Mouse (Mus musculus): ENCODE results near the gene Rhof. TPM values are rescaled to one million over a fixed set of nuclear protein-coding genes. Genes with fewer than 3 reads are reported as not detected.

Rhof gene
- polyA plus RNA-seq, 1 experiment from 2014 or later, result 1.5 TPM

GRCm38 (mm10) chr5:123059757-123060520 lies 72.6 kb downstream of the Rhof start:
- H3K27ac ChIP-seq, result peak overlapping the region; percentile 86
- H3K36me3 ChIP-seq, result no peaks in the 10 kb centered on the region
- WGBS, result 12% methylated on average over 14 of the region's 14 CpGs
- H3K4me1 ChIP-seq (replicated peaks), result peaks cover 21% of the 10 kb centered on the region
- no peaks in the 10 kb centered on the region for H3K9me3 ChIP-seq (replicated peaks)
- H3K4me3 ChIP-seq, result peak overlapping the region; percentile 15
- 0 out of 2 replicates have a peak overlapping the region, but pooled peaks have one; percentile 7 for H3K9ac ChIP-seq
- no peaks in the 10 kb centered on the region for H3K27me3 ChIP-seq
- ATAC-seq (replicated peaks; ENCODE audit: insufficient number of reproducible peaks, insufficient read depth, low FRiP score, low read depth), result peak; percentile 37
- peak overlapping the region; percentile 54 for H3K4me2 ChIP-seq

- Histone ChIP-seq H3K36me3 (no peaks in the 10 kb centered on the region), H3K9me3 (replicated peaks) (no peaks in the 10 kb centered on the region), H3K27me3 (no peaks in the 10 kb centered on the region), H3K4me2 (peak overlapping the region; percentile 58), H3K27ac (peak overlapping the region; percentile 86), H3K4me3 (peak overlapping the region; percentile 49), H3K9ac (peak overlapping the region; percentile 53), H3K4me1 (replicated peaks) (peaks cover 21% of the 10 kb centered on the region)
- no peak for ATAC-seq (replicated peaks; ENCODE audit: insufficient number of reproducible peaks, insufficient read depth, low FRiP score, low read depth)
- WGBS, result 32% methylated on average over 16 of the region's 16 CpGs
These were observed 74.0 kb downstream of the Rhof start for GRCm38 (mm10) chr5:123058251-123059102.

- peak overlapping the region; percentile 53 for H3K9ac ChIP-seq
- H3K4me2 ChIP-seq, result peak overlapping the region; percentile 58
- no peaks in the 10 kb centered on the region for H3K36me3 ChIP-seq
- peak overlapping the region; percentile 86 for H3K27ac ChIP-seq
- H3K4me1 ChIP-seq (replicated peaks), result peaks cover 21% of the 10 kb centered on the region
- H3K9me3 ChIP-seq (replicated peaks), result no peaks in the 10 kb centered on the region
- 8% methylated on average over 48 of the region's 48 CpGs for WGBS
- H3K27me3 ChIP-seq, result no peaks in the 10 kb centered on the region
- peak; percentile 97 for ATAC-seq (replicated peaks; ENCODE audit: insufficient number of reproducible peaks, insufficient read depth, low FRiP score, low read depth)
- H3K4me3 ChIP-seq, result peak overlapping the region; percentile 49
These were observed 74.9 kb downstream of the Rhof start for GRCm38 (mm10) chr5:123057366-123058250.

Other genes with a start within 250 kb of the Rhof start
- gene Kdm2b, start 142.9 kb downstream of the Rhof start, polyA plus RNA-seq (2015; fragmentation: Nextera tagmentation; extraction: Ambion mirVana), result 23.9 and 29.0 TPM in 2 replicates
- gene Orai1, start 117.6 kb downstream of the Rhof start, polyA plus RNA-seq (2015; fragmentation: Nextera tagmentation; extraction: Ambion mirVana), result 17.3 and 19.0 TPM in 2 replicates
- gene Morn3, start 85.7 kb downstream of the Rhof start, polyA plus RNA-seq (2015; fragmentation: Nextera tagmentation; extraction: Ambion mirVana), result not detected in 2 replicates
- gene Tmem120b, start 64.3 kb downstream of the Rhof start, polyA plus RNA-seq (2015; fragmentation: Nextera tagmentation; extraction: Ambion mirVana), result 11.3 and 13.0 TPM in 2 replicates
- 6.0 and 6.9 TPM in 2 replicates for gene Setd1b, start 9.5 kb upstream of the Rhof start, polyA plus RNA-seq (2015; fragmentation: Nextera tagmentation; extraction: Ambion mirVana)
- gene Psmd9, start 36.7 kb upstream of the Rhof start, polyA plus RNA-seq (2015; fragmentation: Nextera tagmentation; extraction: Ambion mirVana), result 54.9 and 66.7 TPM in 2 replicates
- gene Hpd, start 50.0 kb upstream of the Rhof start, polyA plus RNA-seq (2015; fragmentation: Nextera tagmentation; extraction: Ambion mirVana), result 0.37 TPM in 1 of 2 replicates, not detected in the other
- gene Wdr66, start 119.4 kb upstream of the Rhof start, polyA plus RNA-seq (2015; fragmentation: Nextera tagmentation; extraction: Ambion mirVana), result 2.1 and 3.5 TPM in 2 replicates
- gene Bcl7a, start 211.1 kb upstream of the Rhof start, polyA plus RNA-seq (2015; fragmentation: Nextera tagmentation; extraction: Ambion mirVana), result 12.4 and 15.4 TPM in 2 replicates